Mouse (Mus musculus) megakaryocyte, embryonic 14.5 days (primary cell): Measurements from ENCODE around the gene Fut11.

Source experiments
- FLI1 ChIP-seq: IDR thresholded peaks from 2 replicates; pipeline ENCODE4 v1.6.1; 2012; ENCODE audit warnings: low read length, inconsistent platforms, mixed read lengths
- GATA1 ChIP-seq: IDR thresholded peaks from 3 replicates; pipeline ENCODE4 v1.6.1; 2012; ENCODE audit warnings: mixed read lengths, low read length, inconsistent platforms, borderline replicate concordance

GRCm38 (mm10) chr14:20660827-20661660, 33.7 kb upstream of the Fut11 start:
- TF ChIP-seq GATA1 (no peak), FLI1 (no peak)
